Mouse (Mus musculus): ENCODE measurements around the gene Cryba2.

The Cryba2 gene

GRCm38 (mm10) chr1:74848946-74849345 is 44.0 kb downstream of the Cryba2 start:
- DNase-seq: no peak

GRCm38 (mm10) chr1:74846341-74846740 is 46.6 kb downstream of the Cryba2 start:
- no peak for DNase-seq

- no peak for DNase-seq
These were observed 49.9 kb downstream of the Cryba2 start for GRCm38 (mm10) chr1:74843090-74843489.

Data from lung, postnatal 4 days (tissue).